Mouse (Mus musculus): ENCODE data around the gene Slc16a3.

Gene Slc16a3

GRCm38 (mm10) chr11:120948861-120949851, 876 bp downstream of the Slc16a3 start:
- DNase-seq (ENCODE audit: low spot score): no peak

GRCm38 (mm10) chr11:120949863-120950262, 1.6 kb downstream of the Slc16a3 start:
- DNase-seq (ENCODE audit: low spot score): no peak

GRCm38 (mm10) chr11:120950281-120951202, 2.3 kb downstream of the Slc16a3 start:
- DNase-seq (ENCODE audit: low spot score): peak; percentile 73

- DNase-seq (ENCODE audit: low spot score): no peak
Observed at GRCm38 (mm10) chr11:120951237-120951636, 3.0 kb downstream of the Slc16a3 start.

- no peak for DNase-seq (ENCODE audit: low spot score)
Observed at GRCm38 (mm10) chr11:120951731-120952730, 3.8 kb downstream of the Slc16a3 start.

GRCm38 (mm10) chr11:120954936-120955335, 6.7 kb downstream of the Slc16a3 start:
- no peak for DNase-seq (ENCODE audit: low spot score)

DNA sequence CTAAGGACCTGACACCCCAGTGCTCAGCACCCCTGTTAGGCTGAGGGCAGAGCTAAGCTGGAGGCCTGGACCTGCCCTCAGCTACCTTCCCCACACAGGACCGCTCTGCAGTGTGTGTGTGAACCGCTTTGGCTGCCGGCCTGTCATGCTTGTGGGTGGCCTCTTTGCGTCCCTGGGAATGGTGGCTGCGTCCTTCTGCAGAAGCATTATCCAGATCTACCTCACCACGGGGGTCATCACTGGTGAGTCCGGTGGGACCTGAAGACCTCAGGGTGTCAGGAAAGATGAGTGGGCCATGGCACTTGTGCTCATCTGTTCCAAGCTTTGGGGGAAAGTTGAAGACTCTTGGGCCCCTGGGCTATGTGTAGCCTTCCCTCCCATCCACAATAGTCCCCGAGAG, 7.4 kb downstream of the Slc16a3 start:
- no peak for DNase-seq (ENCODE audit: low spot score)

DNA sequence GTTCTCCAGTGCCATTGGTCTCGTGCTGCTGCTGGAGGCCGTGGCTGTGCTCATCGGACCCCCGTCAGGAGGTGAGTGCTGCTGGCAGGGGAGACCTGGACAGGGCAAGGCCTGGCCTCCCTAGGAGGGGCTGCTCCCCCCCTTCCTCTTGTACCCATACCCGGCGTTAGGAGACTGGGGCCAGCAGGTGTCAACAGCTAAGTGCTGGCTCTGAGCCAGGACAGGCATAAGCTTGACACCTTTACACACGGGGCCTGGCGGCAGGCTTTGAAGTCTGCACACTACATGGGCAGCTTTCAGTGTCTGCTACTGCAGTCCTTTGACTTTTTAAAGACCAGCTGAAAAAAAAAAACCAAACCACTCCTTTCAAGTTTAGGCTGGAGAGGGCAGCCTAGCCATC, 8.8 kb downstream of the Slc16a3 start:
- no peak for DNase-seq (ENCODE audit: low spot score)

DNA sequence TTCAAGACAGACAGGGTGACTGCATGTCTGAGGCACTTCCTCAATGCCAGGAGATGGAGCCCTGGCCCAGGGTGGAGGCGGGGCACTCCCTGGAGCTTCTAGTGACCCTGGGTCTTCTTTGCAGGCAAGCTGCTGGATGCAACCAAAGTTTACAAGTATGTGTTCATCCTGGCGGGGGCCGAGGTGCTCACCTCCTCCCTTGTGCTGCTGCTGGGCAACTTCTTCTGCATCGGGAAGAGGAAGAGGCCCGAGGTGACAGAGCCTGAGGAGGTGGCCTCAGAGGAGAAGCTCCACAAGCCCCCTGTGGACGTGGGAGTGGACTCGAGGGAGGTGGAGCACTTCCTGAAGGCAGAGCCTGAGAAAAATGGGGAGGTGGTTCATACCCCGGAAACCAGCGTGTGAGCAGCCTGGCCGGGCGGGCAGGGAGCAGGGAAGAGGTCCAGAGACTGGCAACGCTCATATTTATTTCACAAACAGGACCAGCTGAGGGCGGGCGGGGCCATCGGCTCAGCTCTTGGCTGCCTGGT, 9.5 kb downstream of the Slc16a3 start:
- DNase-seq (ENCODE audit: low spot score): no peak

DNA sequence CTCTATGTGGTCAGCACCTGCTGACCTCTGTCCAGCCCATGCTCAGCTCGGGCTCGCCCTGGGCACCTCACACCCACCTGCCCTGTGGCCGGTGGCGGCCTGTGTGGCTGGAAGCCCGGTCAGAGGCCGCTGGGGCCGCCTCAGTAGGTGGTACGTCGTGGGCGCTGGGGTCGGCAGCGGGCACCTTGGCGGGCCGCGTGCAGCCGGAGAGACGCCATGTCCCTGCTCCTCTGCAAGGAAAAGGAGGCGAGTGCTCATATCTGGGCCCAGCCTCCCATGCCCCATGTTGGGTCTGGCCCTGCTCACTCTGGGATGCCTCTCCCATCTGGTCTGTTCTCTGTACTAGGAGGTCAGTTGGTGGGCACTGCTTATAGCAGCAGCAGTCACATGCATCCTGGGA, 10.8 kb downstream of the Slc16a3 start:
- DNase-seq (ENCODE audit: low spot score): no peak

DNA sequence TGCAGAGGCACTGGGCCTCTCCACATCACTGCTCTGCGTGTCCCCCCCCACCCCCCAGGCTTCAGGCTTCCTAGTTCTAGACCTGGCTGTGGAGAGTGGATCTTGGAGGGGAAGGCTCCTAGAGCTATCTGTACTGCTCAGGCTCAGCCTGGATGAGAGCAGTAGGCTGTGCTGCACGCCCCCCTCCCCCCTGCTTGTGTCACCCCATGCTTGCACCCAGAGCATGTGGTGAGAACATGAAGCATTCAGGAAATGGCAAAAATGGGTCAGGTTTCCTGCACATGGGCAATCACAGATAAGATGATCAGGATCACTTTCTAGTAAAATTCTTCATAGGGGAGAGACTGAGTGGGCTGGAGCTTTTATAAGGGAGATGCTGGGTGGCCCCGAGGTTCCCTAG, 11.3 kb downstream of the Slc16a3 start:
- no peak for DNase-seq (ENCODE audit: low spot score)

GRCm38 (mm10) chr11:120960248-120960647, 12.0 kb downstream of the Slc16a3 start:
- DNase-seq (ENCODE audit: low spot score): no peak

DNA sequence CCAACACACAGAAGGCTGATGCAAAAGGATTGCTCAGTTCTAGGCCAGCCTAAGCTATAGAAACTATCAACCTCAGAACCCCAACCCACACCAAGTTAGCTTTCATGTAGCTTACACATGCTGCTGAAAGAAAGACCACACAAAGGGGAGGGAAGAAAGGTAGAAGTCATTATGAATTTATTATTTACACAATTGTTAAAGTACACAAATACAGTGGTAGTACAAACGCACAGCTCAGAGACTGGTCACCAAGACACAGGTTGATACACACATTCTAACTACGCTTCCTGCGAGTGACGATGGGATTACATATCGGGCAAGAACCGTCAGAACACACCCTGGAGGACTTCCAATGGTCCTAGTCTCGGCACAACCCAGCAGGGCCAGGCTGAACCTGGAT, 13.3 kb downstream of the Slc16a3 start:
- DNase-seq (ENCODE audit: low spot score): no peak

- DNase-seq (ENCODE audit: low spot score): no peak
Observed at GRCm38 (mm10) chr11:120962050-120962771, 13.9 kb downstream of the Slc16a3 start.

GRCm38 (mm10) chr11:120962909-120963308, 14.6 kb downstream of the Slc16a3 start:
- DNase-seq (ENCODE audit: low spot score): no peak

- no peak for DNase-seq (ENCODE audit: low spot score)
Observed at GRCm38 (mm10) chr11:120964195-120965157, 16.2 kb downstream of the Slc16a3 start.

- no peak for DNase-seq (ENCODE audit: low spot score)
Observed at GRCm38 (mm10) chr11:120965587-120965986, 17.3 kb downstream of the Slc16a3 start.

- no peak for DNase-seq (ENCODE audit: low spot score)
Observed at GRCm38 (mm10) chr11:120969742-120970141, 21.5 kb downstream of the Slc16a3 start.

- no peak for DNase-seq (ENCODE audit: low spot score)
Observed at GRCm38 (mm10) chr11:120971237-120971636, 23.0 kb downstream of the Slc16a3 start.
